Mouse (Mus musculus): ENCODE data around the gene Enkd1. TPM values are rescaled to one million over a fixed set of nuclear protein-coding genes. Genes with fewer than 3 reads are reported as not detected.
A peak's percentile ranks its signal among the peaks of the same experiment; 100 is the strongest.

Enkd1 gene
- polyA plus RNA-seq, 1 experiment from 2014 or later: 54.3 TPM

- WGBS: 70% methylated on average over 8 of the region's 8 CpGs
Observed at GRCm38 (mm10) chr8:105687512-105687911, 20.5 kb downstream of the Enkd1 start.

GRCm38 (mm10) chr8:105686551-105686950 is 21.5 kb downstream of the Enkd1 start:
- no peak overlapping the region for H3K27ac ChIP-seq
- no peak for DNase-seq (ENCODE audit: extremely low spot score, low spot score)
- H3K27me3 ChIP-seq (ENCODE audit: poor library complexity, severe bottlenecking): 0 out of 2 replicates have a peak, but pooled peaks cover 8% of the 10 kb centered on the region
- H3K4me1 ChIP-seq: peaks cover 15% of the 10 kb centered on the region
- no peaks in the 10 kb centered on the region for H3K9me3 ChIP-seq
- peaks cover 33% of the 10 kb centered on the region for H3K36me3 ChIP-seq (replicated peaks)
- H3K4me3 ChIP-seq: no peak overlapping the region
- 74% methylated on average over 6 of the region's 6 CpGs for WGBS

More at GRCm38 (mm10) chr8:105687512-105687911, 20.5 kb downstream of the Enkd1 start:
- H3K27ac ChIP-seq: no peak overlapping the region
- H3K27me3 ChIP-seq (ENCODE audit: poor library complexity, severe bottlenecking): 0 out of 2 replicates have a peak, but pooled peaks cover 8% of the 10 kb centered on the region
- no peaks in the 10 kb centered on the region for H3K9me3 ChIP-seq
- DNase-seq (ENCODE audit: extremely low spot score, low spot score): no peak
- peaks cover 15% of the 10 kb centered on the region for H3K4me1 ChIP-seq
- peaks cover 24% of the 10 kb centered on the region for H3K36me3 ChIP-seq (replicated peaks)
- H3K4me3 ChIP-seq: no peak overlapping the region

GRCm38 (mm10) chr8:105685796-105686308 is 22.2 kb downstream of the Enkd1 start, which contains the start of gene Carmil2:
Gene Carmil2, plus strand, starts transcription at chr8:105686274.
- H3K4me3 ChIP-seq: peak within 1 kb of the TSS; percentile 21
- DNase-seq (ENCODE audit: extremely low spot score, low spot score): no peak

GRCm38 (mm10) chr8:105685325-105685724 is 22.7 kb downstream of the Enkd1 start:
- no peak overlapping the region for H3K27ac ChIP-seq
- no peak for DNase-seq (ENCODE audit: extremely low spot score, low spot score)
- H3K9me3 ChIP-seq: no peaks in the 10 kb centered on the region
- H3K4me3 ChIP-seq: no peak overlapping the region
- 87% methylated on average over 7 of the region's 7 CpGs for WGBS
- peaks cover 15% of the 10 kb centered on the region for H3K4me1 ChIP-seq
- H3K36me3 ChIP-seq (replicated peaks): peaks cover 46% of the 10 kb centered on the region
- H3K27me3 ChIP-seq (ENCODE audit: poor library complexity, severe bottlenecking): 0 out of 2 replicates have a peak, but pooled peaks cover 8% of the 10 kb centered on the region

More at GRCm38 (mm10) chr8:105685796-105686308, 22.2 kb downstream of the Enkd1 start, which contains the start of gene Carmil2:
- WGBS: 14% methylated on average over 26 of the region's 26 CpGs
- H3K27me3 ChIP-seq (ENCODE audit: poor library complexity, severe bottlenecking): 0 out of 2 replicates have a peak, but pooled peaks cover 8% of the 10 kb centered on the region
- peaks cover 40% of the 10 kb centered on the region for H3K36me3 ChIP-seq (replicated peaks)
- peak within 1 kb of the TSS; percentile 11; the same call in 1 of the 2 replicates for H3K27ac ChIP-seq
- H3K9me3 ChIP-seq: no peaks in the 10 kb centered on the region
- peaks cover 15% of the 10 kb centered on the region for H3K4me1 ChIP-seq

- no peak overlapping the region for H3K4me3 ChIP-seq
- H3K9me3 ChIP-seq: no peaks in the 10 kb centered on the region
- no peaks in the 10 kb centered on the region for H3K4me1 ChIP-seq
- DNase-seq (ENCODE audit: extremely low spot score, low spot score): no peak
- H3K36me3 ChIP-seq (replicated peaks): peaks cover 99% of the 10 kb centered on the region
- 98% methylated on average over 1 of the region's 1 CpGs for WGBS
- no peaks in the 10 kb centered on the region for H3K27me3 ChIP-seq (ENCODE audit: poor library complexity, severe bottlenecking)
- H3K27ac ChIP-seq: no peak overlapping the region
Observed at GRCm38 (mm10) chr8:105677891-105678290, 30.1 kb downstream of the Enkd1 start.

- WGBS: 76% methylated on average over 3 of the region's 3 CpGs
- H3K36me3 ChIP-seq (replicated peaks): peaks cover 70% of the 10 kb centered on the region
Observed at GRCm38 (mm10) chr8:105661167-105661566, 46.8 kb downstream of the Enkd1 start.

GRCm38 (mm10) chr8:105657641-105658040 is 50.4 kb downstream of the Enkd1 start:
- DNase-seq (ENCODE audit: extremely low spot score, low spot score): no peak
- H3K27me3 ChIP-seq (ENCODE audit: poor library complexity, severe bottlenecking): no peaks in the 10 kb centered on the region
- H3K9me3 ChIP-seq: no peaks in the 10 kb centered on the region
- H3K36me3 ChIP-seq (replicated peaks): peaks cover 70% of the 10 kb centered on the region
- H3K4me3 ChIP-seq: no peak overlapping the region
- H3K27ac ChIP-seq: no peak overlapping the region
- H3K4me1 ChIP-seq: no peaks in the 10 kb centered on the region

More at GRCm38 (mm10) chr8:105661167-105661566, 46.8 kb downstream of the Enkd1 start:
- no peaks in the 10 kb centered on the region for H3K4me1 ChIP-seq
- no peak overlapping the region for H3K27ac ChIP-seq
- H3K4me3 ChIP-seq: no peak overlapping the region
- H3K27me3 ChIP-seq (ENCODE audit: poor library complexity, severe bottlenecking): no peaks in the 10 kb centered on the region
- DNase-seq (ENCODE audit: extremely low spot score, low spot score): no peak
- no peaks in the 10 kb centered on the region for H3K9me3 ChIP-seq

Other genes with a start within 250 kb of the Enkd1 start
- gene Tppp3, start 236.7 kb downstream of the Enkd1 start, polyA plus RNA-seq (2016; fragmentation: Nextera tagmentation; extraction: Ambion mirVana): 23.3 and 23.9 TPM in 2 replicates
- 12.9 and 18.5 TPM in 2 replicates for gene Zdhhc1, start 211.3 kb downstream of the Enkd1 start, polyA plus RNA-seq (2016; fragmentation: Nextera tagmentation; extraction: Ambion mirVana)
- gene Hsd11b2, start 189.5 kb downstream of the Enkd1 start, polyA plus RNA-seq (2016; fragmentation: Nextera tagmentation; extraction: Ambion mirVana): 12.3 and 15.6 TPM in 2 replicates
- gene Atp6v0d1, start 142.2 kb downstream of the Enkd1 start, polyA plus RNA-seq (2016; fragmentation: Nextera tagmentation; extraction: Ambion mirVana): 65.3 and 73.4 TPM in 2 replicates
- gene Ripor1, start 103.0 kb downstream of the Enkd1 start, polyA plus RNA-seq (2016; fragmentation: Nextera tagmentation; extraction: Ambion mirVana): 13.9 and 14.4 TPM in 2 replicates
- gene Ctcf, start 71.6 kb downstream of the Enkd1 start, polyA plus RNA-seq (2016; fragmentation: Nextera tagmentation; extraction: Ambion mirVana): 146 and 150 TPM in 2 replicates
- 0.38 and 0.84 TPM in 2 replicates for gene Agrp, start 70.8 kb downstream of the Enkd1 start, polyA plus RNA-seq (2016; fragmentation: Nextera tagmentation; extraction: Ambion mirVana)
- 0.71 and 1.1 TPM in 2 replicates for gene Carmil2, start 21.9 kb downstream of the Enkd1 start, polyA plus RNA-seq (2016; fragmentation: Nextera tagmentation; extraction: Ambion mirVana)
- 75.9 and 77.1 TPM in 2 replicates for gene Acd, start 7.1 kb downstream of the Enkd1 start, polyA plus RNA-seq (2016; fragmentation: Nextera tagmentation; extraction: Ambion mirVana)
- 22.7 and 22.8 TPM in 2 replicates for gene Pard6a, start 7.1 kb downstream of the Enkd1 start, polyA plus RNA-seq (2016; fragmentation: Nextera tagmentation; extraction: Ambion mirVana)
- gene 4933405L10Rik, start 555 bp downstream of the Enkd1 start, polyA plus RNA-seq (2016; fragmentation: Nextera tagmentation; extraction: Ambion mirVana): 0.12 and 0.21 TPM in 2 replicates
- 32.7 and 38.3 TPM in 2 replicates for gene Gfod2, start 50.5 kb upstream of the Enkd1 start, polyA plus RNA-seq (2016; fragmentation: Nextera tagmentation; extraction: Ambion mirVana)
- gene Ranbp10, start 119.1 kb upstream of the Enkd1 start, polyA plus RNA-seq (2016; fragmentation: Nextera tagmentation; extraction: Ambion mirVana): 9.5 and 11.1 TPM in 2 replicates
- 0.06 and 0.07 TPM in 2 replicates for gene Tsnaxip1, start 119.5 kb upstream of the Enkd1 start, polyA plus RNA-seq (2016; fragmentation: Nextera tagmentation; extraction: Ambion mirVana)
- 49.5 and 57.9 TPM in 2 replicates for gene Cenpt, start 145.1 kb upstream of the Enkd1 start, polyA plus RNA-seq (2016; fragmentation: Nextera tagmentation; extraction: Ambion mirVana)
- 80.2 and 81.3 TPM in 2 replicates for gene Thap11, start 146.9 kb upstream of the Enkd1 start, polyA plus RNA-seq (2016; fragmentation: Nextera tagmentation; extraction: Ambion mirVana)
- gene Nutf2, start 152.4 kb upstream of the Enkd1 start, polyA plus RNA-seq (2016; fragmentation: Nextera tagmentation; extraction: Ambion mirVana): 394 and 447 TPM in 2 replicates
- gene Edc4, start 172.7 kb upstream of the Enkd1 start, polyA plus RNA-seq (2016; fragmentation: Nextera tagmentation; extraction: Ambion mirVana): 73.7 and 75.2 TPM in 2 replicates
- 0.33 and 0.65 TPM in 2 replicates for gene Nrn1l, start 185.4 kb upstream of the Enkd1 start, polyA plus RNA-seq (2016; fragmentation: Nextera tagmentation; extraction: Ambion mirVana)
- gene Pskh1, start 192.2 kb upstream of the Enkd1 start, polyA plus RNA-seq (2016; fragmentation: Nextera tagmentation; extraction: Ambion mirVana): 29.6 and 29.9 TPM in 2 replicates
- gene Ctrl, start 225.7 kb upstream of the Enkd1 start, polyA plus RNA-seq (2016; fragmentation: Nextera tagmentation; extraction: Ambion mirVana): 1.5 and 2.1 TPM in 2 replicates
- gene Psmb10, start 230.2 kb upstream of the Enkd1 start, polyA plus RNA-seq (2016; fragmentation: Nextera tagmentation; extraction: Ambion mirVana): 28.9 and 31.5 TPM in 2 replicates
- gene Lcat, start 235.2 kb upstream of the Enkd1 start, polyA plus RNA-seq (2016; fragmentation: Nextera tagmentation; extraction: Ambion mirVana): 0.76 and 1.4 TPM in 2 replicates

All from forebrain, embryonic 10.5 days (tissue).